Mouse (Mus musculus): ENCODE results near the gene Atp2a3. TPM values are rescaled to one million over a fixed set of nuclear protein-coding genes. Genes with fewer than 3 reads are reported as not detected.
A peak's percentile ranks its signal among the peaks of the same experiment; 100 is the strongest.

Atp2a3 gene
- total RNA-seq, 2 experiments from 2014 or later, result 7.9 to 8.5 TPM

DNA sequence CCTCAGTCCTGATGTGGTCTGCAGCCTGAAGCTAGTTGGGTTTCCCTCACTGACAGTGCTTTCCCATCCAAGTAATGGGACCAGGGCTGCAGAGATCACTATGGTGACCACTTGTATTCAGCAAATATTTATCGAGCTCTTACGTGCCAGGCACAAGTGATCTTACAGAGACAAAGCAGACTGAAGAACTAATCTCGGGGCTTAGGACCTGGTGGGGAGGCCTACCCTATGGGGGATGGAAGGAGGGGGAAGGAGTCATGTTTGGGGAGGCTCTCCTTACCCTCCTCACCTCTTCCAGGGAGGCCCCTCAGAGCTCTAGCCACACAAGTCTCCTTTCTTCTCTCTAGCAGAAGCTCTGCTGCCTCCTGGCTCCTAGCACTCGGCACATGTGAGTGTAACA, 62.9 kb downstream of the Atp2a3 start:
- DNase-seq (ENCODE audit: low spot score in 2 of 2), result no peak
- intact Hi-C loops (cut with DNase I), result no loop called here

- intact Hi-C loops (cut with DNase I), result no loop called here
- no peak for DNase-seq (ENCODE audit: low spot score in 2 of 2)
Measured at GRCm38 (mm10) chr11:73024236-73024904, 63.4 kb downstream of the Atp2a3 start.

GRCm38 (mm10) chr11:73026961-73027360, 66.0 kb downstream of the Atp2a3 start:
- DNase-seq (ENCODE audit: low spot score in 2 of 2), result no peak
- intact Hi-C loops (cut with DNase I), result no loop called here

- intact Hi-C loops (cut with DNase I), result no loop called here
- DNase-seq (ENCODE audit: low spot score in 2 of 2), result peak; percentile 89 to 97
Measured at GRCm38 (mm10) chr11:73030821-73031498, 70.0 kb downstream of the Atp2a3 start.

DNA sequence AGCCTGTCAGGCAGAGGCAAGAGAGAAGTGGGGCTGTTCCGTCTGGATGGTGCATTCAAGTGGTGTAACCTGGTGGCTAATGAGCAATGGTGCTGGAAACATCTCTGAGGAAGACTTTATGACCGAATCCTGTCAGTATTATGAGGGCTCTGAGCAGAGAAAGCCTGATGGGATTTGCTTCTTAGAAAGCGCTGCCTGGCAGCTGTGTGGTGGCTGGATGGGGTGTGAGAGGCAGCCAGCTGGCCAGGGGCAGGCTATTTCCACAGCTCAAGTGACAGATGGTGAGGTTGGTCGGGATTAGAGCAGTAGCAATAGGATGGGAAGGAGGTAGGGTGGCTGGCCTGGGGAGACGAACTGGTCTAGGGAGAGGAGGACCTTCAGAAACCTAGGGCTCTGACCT, 70.6 kb downstream of the Atp2a3 start:
- intact Hi-C loops (cut with DNase I), result no loop called here

GRCm38 (mm10) chr11:73036077-73036476, 75.1 kb downstream of the Atp2a3 start:
- intact Hi-C loops (cut with DNase I), result no loop called here
- DNase-seq (ENCODE audit: low spot score in 2 of 2), result no peak

More for the DNA sequence above, 70.6 kb downstream of the Atp2a3 start:
- DNase-seq (ENCODE audit: low spot score in 2 of 2), result no peak

DNA sequence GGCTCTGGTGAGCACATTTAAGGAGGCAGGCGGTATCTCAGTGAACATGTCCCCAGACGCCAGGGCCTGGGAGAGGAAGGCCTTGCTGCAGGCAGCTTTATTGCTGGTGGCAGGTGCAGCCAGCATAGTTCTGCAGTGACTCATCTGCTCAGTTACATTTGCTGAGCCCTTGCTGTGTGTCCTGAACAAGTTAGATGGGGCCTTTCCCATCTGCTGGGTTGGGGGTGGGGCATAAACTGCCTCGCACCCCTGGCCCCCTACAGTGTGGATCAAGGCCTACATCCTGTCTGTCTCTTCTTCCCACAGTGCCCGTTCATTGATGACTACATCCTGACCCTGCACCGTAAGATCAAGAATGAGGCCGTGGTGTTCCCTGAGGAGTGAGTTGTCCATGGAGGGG, 75.9 kb downstream of the Atp2a3 start:
- no peak for DNase-seq (ENCODE audit: low spot score in 2 of 2)
- intact Hi-C loops (cut with DNase I), result no loop called here

DNA sequence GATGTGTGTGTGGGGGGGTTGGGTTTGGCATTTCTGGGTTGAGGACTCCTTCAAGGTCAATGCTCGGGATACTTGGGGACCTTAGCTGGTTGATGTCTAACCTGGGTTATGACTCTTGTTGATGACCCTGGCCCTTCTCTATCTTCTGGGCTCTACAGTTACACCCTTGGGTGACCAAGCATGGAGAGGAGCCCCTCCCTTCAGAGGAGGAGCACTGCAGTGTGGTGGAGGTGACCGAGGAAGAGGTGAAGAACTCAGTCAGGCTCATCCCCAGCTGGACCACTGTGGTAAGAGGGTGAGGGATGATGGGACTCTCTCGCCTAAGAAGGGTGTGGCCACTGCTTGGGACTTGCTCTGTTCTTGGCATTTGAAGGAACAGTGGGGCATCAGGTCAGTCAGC, 76.7 kb downstream of the Atp2a3 start:
- no peak for DNase-seq (ENCODE audit: low spot score in 2 of 2)
- intact Hi-C loops (cut with DNase I), result loop anchor here (2.0 kb wide), 1 partner anchor 31 kb away; no protein-coding TSS in a partner anchor

GRCm38 (mm10) chr11:73039102-73039799, 78.3 kb downstream of the Atp2a3 start:
- DNase-seq (ENCODE audit: low spot score in 2 of 2), result peak; percentile 78 to 89
- intact Hi-C loops (cut with DNase I), result loop anchor here (2.0 kb wide), 1 partner anchor 32 kb away; no protein-coding TSS in a partner anchor

Small RNA genes lying within 50 kb of the gene (microRNA-seq; reads per million reads assigned to microRNA genes)
- gene Gm44467, result 0 reads per million in 2 experiments

Other genes with a start within 250 kb of the Atp2a3 start
- gene Cyb5d2, start 165.0 kb upstream of the Atp2a3 start, total RNA-seq (2021), result 10 to 100 TPM; 11.6 to 13.1 TPM
- gene Zzef1, start 164.9 kb upstream of the Atp2a3 start, total RNA-seq (2021), result 10 to 100 TPM; 46.9 to 50.0 TPM
- gene P2rx1, start 37.9 kb downstream of the Atp2a3 start, total RNA-seq (2021), result 1 to 10 TPM; 1.2 to 1.3 TPM
- gene Camkk1, start 57.8 kb downstream of the Atp2a3 start, total RNA-seq (2021), result 10 to 100 TPM; 47.2 to 53.4 TPM
- gene Ncbp3, start 86.6 kb downstream of the Atp2a3 start, total RNA-seq (2021), result 1 to 10 TPM; 8.0 to 9.7 TPM
- gene Itgae, start 129.4 kb downstream of the Atp2a3 start, total RNA-seq (2021), result under 1 TPM; 0.53 to 0.55 TPM
- gene Haspin, start 177.1 kb downstream of the Atp2a3 start, total RNA-seq (2021), result under 1 TPM; 0.40 to 0.61 TPM
- under 1 TPM; 0.24 to 0.76 TPM for gene P2rx5, start 199.3 kb downstream of the Atp2a3 start, total RNA-seq (2021)
- gene Emc6, start 215.9 kb downstream of the Atp2a3 start, total RNA-seq (2021), result 10 to 100 TPM; 67.0 to 70.3 TPM
- 10 to 100 TPM; 14.5 to 16.3 TPM for gene Tax1bp3, start 215.9 kb downstream of the Atp2a3 start, total RNA-seq (2021)
- gene Ctns, start 237.9 kb downstream of the Atp2a3 start, total RNA-seq (2021), result 10 to 100 TPM; 15.5 to 18.9 TPM
- 1 to 10 TPM; 2.2 TPM for gene Shpk, start 238.3 kb downstream of the Atp2a3 start, total RNA-seq (2021)